Mouse (Mus musculus) brain, adult 10 weeks (tissue): ENCODE results near the gene Gm21244. TPM values are rescaled to one million over a fixed set of nuclear protein-coding genes. Genes with fewer than 3 reads are reported as not detected.

Experiments used
- polyA plus RNA-seq: library from polyadenylated mRNA; stranded (reverse); fragments of 350-450 nt; fragmentation: Illumina TruSeq; extraction: RNeasy Lipid Tissue Mini Kit (QIAGEN cat#74804); gene quantifications from one replicate; pipeline ENCODE4 v1.2.3, GENCODE M21; 2015; ENCODE audit warnings: low read depth, low replicate concordance

Gene Gm21244
- not detected for polyA plus RNA-seq

GRCm38 (mm10) chrY:7169193-7169592, at the start of gene Gm21244:
TSS of gene Gm21244 (minus strand) at chrY:7169293.

Other genes with a start within 250 kb of the Gm21244 start
- not detected for gene Gm28998, start 84.5 kb upstream of the Gm21244 start, polyA plus RNA-seq
- gene Gm21788, start 235.7 kb upstream of the Gm21244 start, polyA plus RNA-seq, result not detected